Mouse (Mus musculus): ENCODE measurements around the gene Gpc5.

Gpc5 gene

GRCm38 (mm10) chr14:116559990-116560389, 1468.0 kb downstream of the Gpc5 start:
- ATAC-seq (ENCODE audit: insufficient number of reproducible peaks, low FRiP score, low TSS enrichment) = peak; percentile 61; the same call in 1 of the 2 replicates
